Mouse (Mus musculus) liver, adult 2 months (tissue): ENCODE measurements around the gene Vav3. TPM values are rescaled to one million over a fixed set of nuclear protein-coding genes. Genes with fewer than 3 reads are reported as not detected.
"Not testable (repeated sequence)": the region's sequence is repeated elsewhere in the genome, so short reads cannot be mapped to it uniquely, and the experiment has no call there.

ENCODE experiments used
- DNase-seq: peaks from one replicate; pipeline ENCODE4 v3.0.0-alpha.2; 2011; ENCODE audit warnings: low read depth, low spot score; ENCODE audit errors: extremely low read depth
- H3K27ac ChIP-seq: fragments of 200-500 bp; replicated peaks from 2 replicates; pipeline ENCODE4 v1.5.1; 2012; ENCODE audit warnings: low read depth, mild to moderate bottlenecking, control low read depth, inconsistent platforms, low read length; ENCODE audit not compliant: insufficient read depth
- H3K27me3 ChIP-seq: fragments of 200-500 bp; 2 replicates; pipeline ENCODE4 v1.6.1; 2012; ENCODE audit warnings: mild to moderate bottlenecking, moderate library complexity, low read length, inconsistent platforms; ENCODE audit not compliant: control insufficient read depth, insufficient read depth
- H3K36me3 ChIP-seq: fragments of 200-500 bp; 2 replicates; pipeline ENCODE4 v1.6.1; 2012; ENCODE audit warnings: low read length, inconsistent platforms; ENCODE audit not compliant: control insufficient read depth, insufficient read depth
- H3K4me1 ChIP-seq: fragments of 200-500 bp; 2 replicates; pipeline ENCODE4 v1.6.1; 2011; ENCODE audit warnings: low read length; ENCODE audit not compliant: control insufficient read depth, insufficient read depth
- H3K4me3 ChIP-seq: fragments of 200-500 bp; 2 replicates; pipeline ENCODE4 v1.5.1; 2011; ENCODE audit warnings: low read depth, mild to moderate bottlenecking, control low read depth, low read length, moderate library complexity; ENCODE audit not compliant: insufficient read depth
- H3K79me2 ChIP-seq: fragments of 200-500 bp; 2 replicates; pipeline ENCODE4 v1.6.1; 2012; ENCODE audit warnings: inconsistent platforms, mild to moderate bottlenecking, low read length, moderate library complexity; ENCODE audit not compliant: control insufficient read depth, insufficient read depth
- H3K9ac ChIP-seq: fragments of 200-500 bp; 2 replicates; pipeline ENCODE4 v1.6.1; 2012; ENCODE audit warnings: low read depth, mild to moderate bottlenecking, control low read depth, inconsistent platforms, low read length
- CTCF ChIP-seq: fragments of 200-500 bp; IDR thresholded peaks from 2 replicates; pipeline ENCODE4 v1.5.1; 2011; ENCODE audit warnings: low read depth, low read length, control low read depth
- POLR2A ChIP-seq: fragments of 200-500 bp; IDR thresholded peaks from 2 replicates; pipeline ENCODE4 v1.6.1; 2011; ENCODE audit warnings: low read length, control low read depth; ENCODE audit not compliant: insufficient read depth; ENCODE audit errors: extremely low read depth
- WGBS: fragments of 180-500 bp; shearing (Covaris S2); methylation state at CpG from one replicate; pipeline ENCODE4 v1.1.7; 2018; 5-methylcytosine and 5-hydroxymethylcytosine counted together
- polyA plus RNA-seq: library from polyadenylated mRNA; depleted of rRNA; stranded (reverse); fragments of >200 nt; gene quantifications from 2 replicates; pipeline ENCODE4 v1.2.3, GENCODE M21; 2012
- total RNA-seq: library from RNA; depleted of rRNA; stranded (reverse); fragments of >200 nt; gene quantifications from 2 replicates; pipeline ENCODE4 v1.2.3, GENCODE M21; 2014

The Vav3 gene
- total and polyA plus RNA-seq, 2 experiments, result 0.29 to 3.0 TPM

GRCm38 (mm10) chr3:109438552-109438951 lies 98.1 kb downstream of the Vav3 start:
- no peak overlapping the region for H3K27ac ChIP-seq
- H3K4me3 ChIP-seq, result no peak overlapping the region
- H3K79me2 ChIP-seq, result no peaks in the 10 kb centered on the region
- H3K4me1 ChIP-seq, result no peaks in the 10 kb centered on the region
- no peak overlapping the region for H3K9ac ChIP-seq
- TF ChIP-seq POLR2A (no peak), CTCF (no peak)
- H3K27me3 ChIP-seq, result no peaks in the 10 kb centered on the region
- WGBS, result 84% methylated on average over 2 of the region's 2 CpGs
- DNase-seq, result no peak
- H3K36me3 ChIP-seq, result no peaks in the 10 kb centered on the region

- H3K9ac ChIP-seq, result no peak overlapping the region
- TF ChIP-seq CTCF, result no peak
- TF ChIP-seq POLR2A, result no peak
- H3K27me3 ChIP-seq, result no peaks in the 10 kb centered on the region
- no peak overlapping the region for H3K4me3 ChIP-seq
- WGBS, result 75% methylated on average over 8 of the region's 8 CpGs
- no peaks in the 10 kb centered on the region for H3K79me2 ChIP-seq
- H3K36me3 ChIP-seq, result no peaks in the 10 kb centered on the region
- DNase-seq, result no peak
- H3K4me1 ChIP-seq, result no peaks in the 10 kb centered on the region
- H3K27ac ChIP-seq, result no peak overlapping the region
These were observed 98.8 kb downstream of the Vav3 start for GRCm38 (mm10) chr3:109439253-109439652.

- Histone ChIP-seq H3K27me3 (no peaks in the 10 kb centered on the region), H3K79me2 (no peaks in the 10 kb centered on the region), H3K9ac (no peak overlapping the region), H3K27ac (no peak overlapping the region), H3K4me3 (no peak overlapping the region), H3K4me1 (no peaks in the 10 kb centered on the region), H3K36me3 (no peaks in the 10 kb centered on the region)
- TF ChIP-seq CTCF (no peak), POLR2A (no peak)
- 79% methylated on average over 6 of the region's 6 CpGs for WGBS
- no peak for DNase-seq
These were observed 99.5 kb downstream of the Vav3 start for GRCm38 (mm10) chr3:109440001-109440400.

- 63% methylated on average over 3 of the region's 3 CpGs for WGBS
- Histone ChIP-seq H3K27ac (no peak overlapping the region), H3K9ac (no peak overlapping the region), H3K36me3 (no peaks in the 10 kb centered on the region), H3K4me1 (no peaks in the 10 kb centered on the region), H3K27me3 (no peaks in the 10 kb centered on the region), H3K4me3 (no peak overlapping the region), H3K79me2 (no peaks in the 10 kb centered on the region)
- DNase-seq, result no peak
- TF ChIP-seq CTCF (no peak), POLR2A (no peak)
These were observed 103.6 kb downstream of the Vav3 start for GRCm38 (mm10) chr3:109444077-109444476.

GRCm38 (mm10) chr3:109446903-109447302 lies 106.5 kb downstream of the Vav3 start:
- no peaks in the 10 kb centered on the region for H3K79me2 ChIP-seq
- no peak for DNase-seq
- no peak overlapping the region for H3K4me3 ChIP-seq
- no peaks in the 10 kb centered on the region for H3K36me3 ChIP-seq
- no peak overlapping the region for H3K9ac ChIP-seq
- H3K27ac ChIP-seq, result no peak overlapping the region
- TF ChIP-seq CTCF, result no peak
- no peak for TF ChIP-seq POLR2A
- 64% methylated on average over 4 of the region's 4 CpGs for WGBS
- H3K4me1 ChIP-seq, result no peaks in the 10 kb centered on the region
- no peaks in the 10 kb centered on the region for H3K27me3 ChIP-seq

GRCm38 (mm10) chr3:109448249-109448648 lies 107.8 kb downstream of the Vav3 start:
- H3K4me3 ChIP-seq, H3K79me2 ChIP-seq, H3K27ac ChIP-seq, H3K9ac ChIP-seq, H3K27me3 ChIP-seq, H3K36me3 ChIP-seq, H3K4me1 ChIP-seq: not testable (repeated sequence)
- DNase-seq, result peak; percentile 11
- WGBS, result 74% methylated on average over 5 of the region's 5 CpGs
